Mouse (Mus musculus): ENCODE data around the gene Fam122a. TPM values are rescaled to one million over a fixed set of nuclear protein-coding genes. Genes with fewer than 3 reads are reported as not detected.

Gene Fam122a
- 41.0 TPM for polyA plus RNA-seq (2017; shearing (Covaris generic))

DNA sequence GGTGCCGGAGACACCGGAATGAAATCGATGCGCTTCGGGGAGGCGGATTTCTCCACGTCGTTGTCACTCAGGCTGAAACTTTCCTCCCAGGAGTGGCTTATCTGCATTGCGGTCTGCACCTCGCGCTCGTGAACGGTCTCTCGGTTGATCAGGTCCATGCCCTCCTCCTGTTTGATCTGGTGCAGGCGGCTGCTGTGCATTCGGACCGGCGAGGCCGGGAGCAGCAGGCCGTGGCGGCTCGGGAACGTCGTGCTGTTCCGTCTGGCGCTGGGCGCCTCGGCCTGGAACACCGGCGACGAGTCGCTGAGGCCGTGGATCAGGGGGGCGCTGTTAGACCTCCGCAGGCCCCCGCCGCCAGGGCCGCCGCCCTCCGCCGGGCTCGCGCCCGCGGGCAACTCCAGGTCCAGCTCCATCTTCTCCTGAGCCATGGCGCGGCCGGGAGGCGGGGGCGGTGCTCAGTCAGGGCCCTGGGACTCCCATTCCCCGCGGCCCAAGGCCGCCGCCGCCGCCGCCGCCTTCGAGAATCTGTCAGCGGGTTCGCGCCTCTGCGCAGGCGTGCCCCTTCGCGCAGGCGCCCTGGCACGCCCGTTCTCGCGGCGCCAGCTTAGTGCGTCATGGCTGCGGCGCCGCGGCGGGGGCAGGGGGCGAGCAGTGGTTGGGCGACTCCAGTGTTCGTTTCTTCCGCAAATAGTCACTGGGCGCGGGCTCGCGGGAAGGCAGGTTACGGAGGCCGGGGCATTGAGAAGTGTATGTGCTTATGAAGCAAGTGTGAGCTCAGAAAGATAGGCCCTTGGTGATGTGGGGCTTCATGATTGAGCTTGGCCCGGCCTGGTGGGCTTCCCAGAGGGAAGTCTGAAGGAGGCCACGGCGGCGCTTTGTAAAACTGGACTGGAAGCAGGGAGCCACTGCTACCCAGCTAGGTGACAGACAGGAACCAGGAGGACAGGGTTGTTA lies at the start of gene Fam122a:
Fam122a (minus strand) TSS at position 428 of the 954 bp plus-strand sequence.

Other genes with a start within 250 kb of the Fam122a start
- gene Fxn, start 196.8 kb downstream of the Fam122a start, polyA plus RNA-seq (2017; shearing (Covaris generic)): 22.3 TPM
- 0.63 TPM for gene Pip5k1b, start 78.5 kb upstream of the Fam122a start, polyA plus RNA-seq (2017; shearing (Covaris generic))
- gene Tmem252, start 196.7 kb upstream of the Fam122a start, polyA plus RNA-seq (2017; shearing (Covaris generic)): not detected